Mouse (Mus musculus) right cerebral cortex, postnatal 4 days (tissue): Measurements from ENCODE around the gene Gm2696.
"Not testable (repeated sequence)": the region's sequence is repeated elsewhere in the genome, so short reads cannot be mapped to it uniquely, and the experiment has no call there.

Experiments used
- DNase-seq: peaks from one replicate; pipeline ENCODE4 v3.0.0-alpha.2; 2022

The Gm2696 gene

GRCm38 (mm10) chr10:77814382-77814781 lies at the start of gene Gm2696:
TSS of gene Gm2696 (plus strand) at chr10:77814682.
- no peak for DNase-seq

GRCm38 (mm10) chr10:77769727-77770126 lies 44.8 kb upstream of the Gm2696 start:
- DNase-seq = no peak

GRCm38 (mm10) chr10:77771225-77771624 lies 43.3 kb upstream of the Gm2696 start, which contains the start of gene Gm3238:
TSS of gene Gm3238 (minus strand) at chr10:77771325.
- not testable (repeated sequence) for DNase-seq

GRCm38 (mm10) chr10:77772142-77772541 lies 42.3 kb upstream of the Gm2696 start:
- DNase-seq = not testable (repeated sequence)

GRCm38 (mm10) chr10:77776844-77777243 lies 37.6 kb upstream of the Gm2696 start, which contains the start of gene Gm7138:
TSS of gene Gm7138 (minus strand) at chr10:77776944.
- not testable (repeated sequence) for DNase-seq

- not testable (repeated sequence) for DNase-seq
Measured at GRCm38 (mm10) chr10:77782442-77782841, 32.0 kb upstream of the Gm2696 start, which contains the start of gene Gm3250. TSS of gene Gm3250 (minus strand) at chr10:77782542.

- not testable (repeated sequence) for DNase-seq
Measured at GRCm38 (mm10) chr10:77783396-77783795, 31.1 kb upstream of the Gm2696 start.

- not testable (repeated sequence) for DNase-seq
Measured at GRCm38 (mm10) chr10:77787876-77788275, 26.6 kb upstream of the Gm2696 start, which contains the start of gene Gm7137. TSS of gene Gm7137 (minus strand) at chr10:77788200.

GRCm38 (mm10) chr10:77788621-77789020 lies 25.9 kb upstream of the Gm2696 start:
- no peak for DNase-seq

- DNase-seq = no peak
Measured at GRCm38 (mm10) chr10:77794976-77795375, 19.5 kb upstream of the Gm2696 start, which contains the start of gene Gm9639. TSS of gene Gm9639 (minus strand) at chr10:77795076.

- no peak for DNase-seq
Measured at GRCm38 (mm10) chr10:77797677-77798076, 16.8 kb upstream of the Gm2696 start.

GRCm38 (mm10) chr10:77798164-77798920 lies 16.1 kb upstream of the Gm2696 start:
- DNase-seq = not testable (repeated sequence)

- no peak for DNase-seq
Measured at GRCm38 (mm10) chr10:77798921-77799508, 15.5 kb upstream of the Gm2696 start, which contains the start of gene Gm19668. TSS of gene Gm19668 (minus strand) at chr10:77799133.

- no peak for DNase-seq
Measured at GRCm38 (mm10) chr10:77804095-77804494, 10.4 kb upstream of the Gm2696 start.

- DNase-seq = no peak
Measured at GRCm38 (mm10) chr10:77811743-77812142, 2.7 kb upstream of the Gm2696 start, which contains the start of gene Gm9507. TSS of gene Gm9507 (minus strand) at chr10:77811843.

GRCm38 (mm10) chr10:77815514-77815913 lies 1.0 kb downstream of the Gm2696 start:
- peak; percentile 33 for DNase-seq

GRCm38 (mm10) chr10:77818523-77818922 lies 4.0 kb downstream of the Gm2696 start:
- DNase-seq = no peak

- DNase-seq = no peak
Measured at GRCm38 (mm10) chr10:77819203-77819602, 4.7 kb downstream of the Gm2696 start.

- no peak for DNase-seq
Measured at GRCm38 (mm10) chr10:77826951-77827350, 12.5 kb downstream of the Gm2696 start, which contains the start of gene Krtap10-4. TSS of gene Krtap10-4 (minus strand) at chr10:77827095.

GRCm38 (mm10) chr10:77835647-77836046 lies 21.2 kb downstream of the Gm2696 start, which contains the start of gene Krtap10-10:
TSS of gene Krtap10-10 (plus strand) at chr10:77835947.
- DNase-seq = no peak

GRCm38 (mm10) chr10:77839006-77839405 lies 24.5 kb downstream of the Gm2696 start:
- no peak for DNase-seq

- DNase-seq = no peak
Measured at GRCm38 (mm10) chr10:77846503-77846902, 32.0 kb downstream of the Gm2696 start, which contains the start of gene Gm36176. TSS of gene Gm36176 (plus strand) at chr10:77846803.

- no peak for DNase-seq
Measured at GRCm38 (mm10) chr10:77846961-77847360, 32.5 kb downstream of the Gm2696 start.
